Mouse (Mus musculus) mouse embryonic stem cell (cell line): ENCODE measurements around the gene Vps36.

Experiments
- in situ Hi-C, 2 experiments: fragments of 300-500 bp; cut with MboI; formaldehyde crosslinking; loops; 1 replicate in 1 of 2; 3 replicates in 1 of 2; pipeline ENCODE4 v1.14.3; 2019 to 2020; ENCODE audit warnings: low sequenced_read_pairs in 2 of 2, low pct_unique_long_range_greater_than_20kb in 1 of 2, mixed read lengths in 1 of 2; ENCODE audit not compliant: unreplicated experiment in 1 of 2

The Vps36 gene

DNA sequence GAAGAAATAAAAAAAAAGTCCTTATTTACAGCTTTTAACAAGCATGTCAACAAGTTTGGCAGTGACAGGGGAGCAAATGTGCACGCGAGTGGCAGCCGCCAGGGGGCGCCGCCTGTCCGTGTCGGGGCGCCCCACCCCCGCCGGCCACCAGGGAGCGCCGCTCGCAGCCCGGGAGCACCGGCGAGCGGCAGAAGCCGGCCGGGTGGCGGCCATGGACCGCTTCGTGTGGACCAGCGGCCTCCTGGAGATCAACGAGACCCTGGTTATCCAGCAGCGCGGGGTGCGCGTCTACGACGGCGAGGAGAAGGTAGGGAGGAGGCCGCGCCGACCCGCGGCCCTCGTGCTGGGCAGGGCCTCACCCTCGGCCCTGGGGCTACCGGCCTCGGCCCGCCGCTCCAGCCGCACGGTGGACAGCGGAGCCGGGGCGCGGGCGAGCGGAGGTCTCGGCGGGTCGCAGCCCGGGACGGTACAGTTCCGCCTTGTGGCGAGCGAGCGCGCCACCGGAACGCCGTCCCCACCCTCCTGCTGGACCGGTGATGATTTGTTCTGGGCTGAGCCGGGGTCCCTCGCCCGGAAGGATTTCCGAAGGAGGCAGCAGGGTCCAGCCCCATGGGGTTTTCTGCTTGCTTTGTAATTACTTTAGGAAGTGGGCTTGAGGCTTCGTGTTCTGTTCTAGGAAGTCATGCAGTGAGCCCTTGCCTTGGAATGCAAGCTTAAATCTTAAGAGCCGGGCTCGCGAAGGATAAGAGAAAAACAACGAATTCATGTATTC, at the start of gene Vps36:
Gene Vps36 (plus strand): TSS at position 150 of the 772 bp plus-strand sequence.
- in situ Hi-C loops, result no loop called here

- in situ Hi-C loops, result no loop called here
These were observed 48.7 kb upstream of the Vps36 start for GRCm38 (mm10) chr8:22143764-22144491.

- in situ Hi-C loops, result no loop called here
These were observed 46.8 kb upstream of the Vps36 start for GRCm38 (mm10) chr8:22145831-22146230.

- in situ Hi-C loops, result no loop called here
These were observed 44.8 kb upstream of the Vps36 start for GRCm38 (mm10) chr8:22147706-22148366.

DNA sequence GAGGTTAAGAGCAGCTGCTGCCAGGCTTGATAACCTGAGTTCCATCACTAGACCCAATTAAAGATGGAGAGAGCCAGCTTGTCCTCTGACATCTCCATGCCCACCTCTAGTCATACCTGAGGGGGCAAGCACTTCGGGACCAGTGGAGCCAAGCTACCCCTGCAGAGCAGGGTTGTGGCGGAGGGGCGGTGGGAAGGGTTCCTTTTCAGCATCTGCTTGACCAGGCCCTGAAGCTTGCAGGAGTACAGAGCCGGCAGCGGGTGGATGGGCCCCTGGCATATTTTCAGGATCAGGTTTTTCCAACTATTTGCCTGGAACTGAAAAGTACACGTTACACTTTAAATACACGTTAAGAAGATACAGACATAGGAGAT, 44.3 kb upstream of the Vps36 start:
- in situ Hi-C loops, result no loop called here

DNA sequence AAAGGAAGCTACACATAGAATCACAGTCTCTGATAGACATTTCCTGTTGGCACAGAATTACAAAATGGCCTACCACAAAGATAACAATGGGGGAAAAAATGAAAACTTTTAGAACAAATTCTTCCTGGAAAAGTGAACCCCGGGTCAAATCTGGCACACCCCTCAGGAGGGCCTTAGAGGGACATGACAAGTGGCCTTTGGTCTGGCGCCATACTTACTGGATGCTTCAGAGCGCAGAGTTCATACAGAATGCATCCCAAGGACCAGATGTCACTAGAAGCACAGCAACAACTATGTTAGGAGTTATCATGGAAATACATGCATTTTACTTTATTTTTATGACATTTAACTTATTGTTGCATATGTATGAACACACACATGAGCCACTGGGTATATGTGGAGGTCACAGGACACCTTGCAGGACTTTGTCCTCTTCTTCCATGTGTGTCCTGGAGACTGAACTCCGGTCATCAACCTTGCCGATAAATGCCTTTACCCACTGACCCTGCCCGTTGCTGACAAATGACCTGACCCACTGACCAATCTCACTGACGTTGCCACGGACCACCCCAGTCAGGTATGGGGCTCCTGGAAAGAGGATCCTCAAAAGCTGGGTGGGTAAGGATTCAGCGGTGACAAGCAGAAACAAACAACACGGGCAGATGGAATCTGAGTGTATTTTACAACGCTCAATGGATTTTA, 42.8 kb upstream of the Vps36 start:
- in situ Hi-C loops, result no loop called here

- in situ Hi-C loops, result no loop called here
These were observed 42.3 kb upstream of the Vps36 start for GRCm38 (mm10) chr8:22150345-22150663.

DNA sequence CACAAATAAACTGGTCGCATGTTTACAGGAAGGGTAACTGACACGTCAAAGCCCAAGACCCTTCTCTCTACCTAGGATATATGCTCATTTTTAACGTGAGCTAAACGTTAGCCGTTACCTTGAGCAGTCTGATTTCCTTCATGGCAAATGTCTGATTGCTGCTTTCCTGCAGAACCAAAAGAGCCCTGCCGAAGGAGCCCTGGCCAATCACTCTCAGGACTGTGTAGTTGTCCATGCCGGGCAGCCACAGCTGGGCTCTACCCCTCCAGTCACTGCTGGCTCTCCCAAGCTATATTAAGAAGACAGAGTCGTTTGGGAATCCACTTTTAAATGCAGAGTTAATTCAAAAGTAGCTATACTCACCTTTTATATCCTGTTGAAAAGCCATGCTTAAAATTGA, 30.4 kb upstream of the Vps36 start:
- in situ Hi-C loops, result no loop called here

DNA sequence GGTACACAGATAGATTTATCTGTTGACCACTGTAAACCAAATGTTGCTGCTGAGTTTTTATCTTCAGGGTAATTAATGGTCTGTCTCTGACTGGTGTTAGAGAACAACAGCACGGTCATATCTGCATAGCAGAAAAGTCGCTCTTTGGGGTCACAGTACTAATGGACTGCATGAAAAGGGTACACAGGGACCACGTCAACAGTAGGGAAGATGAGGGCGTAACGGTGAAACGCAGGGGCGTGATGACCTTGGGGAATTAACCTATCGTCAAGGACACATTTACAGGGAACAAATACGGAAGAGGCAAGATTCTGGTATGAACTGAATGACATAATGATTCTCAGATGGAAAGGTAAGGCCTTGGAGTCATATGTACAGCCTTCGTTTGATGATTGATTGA, 28.2 kb upstream of the Vps36 start:
- in situ Hi-C loops, result no loop called here

- in situ Hi-C loops, result no loop called here
These were observed 27.1 kb upstream of the Vps36 start for GRCm38 (mm10) chr8:22165251-22166079.

DNA sequence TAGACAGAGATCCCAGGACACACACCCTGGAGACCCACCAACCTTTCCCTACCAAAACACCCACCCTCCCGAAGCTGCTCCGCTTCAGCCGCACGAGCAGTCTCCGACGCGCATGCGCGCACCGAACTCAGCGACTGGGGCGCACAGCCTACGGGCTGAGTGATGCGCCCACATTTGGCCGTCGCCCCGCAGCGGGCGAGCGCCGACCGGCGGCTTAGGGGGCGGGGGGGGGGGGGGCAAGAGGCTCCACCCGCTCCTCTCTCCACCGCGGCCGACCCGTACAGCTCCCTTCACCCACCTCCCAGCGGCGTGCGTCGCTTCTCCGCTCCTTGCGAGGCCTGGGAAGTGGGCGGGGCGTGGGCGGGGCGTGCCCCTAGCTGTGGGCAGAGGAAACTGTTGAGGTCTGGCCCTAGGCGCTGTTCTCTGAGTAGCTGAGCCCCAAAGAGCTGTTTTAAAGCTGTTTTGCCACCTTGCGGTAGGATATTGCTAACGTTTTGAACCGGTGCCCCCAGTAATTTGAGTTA, 26.5 kb upstream of the Vps36 start, which contains the start of gene Nek3:
Gene Nek3 (minus strand): TSS at position 356 of the 524 bp plus-strand sequence.
- in situ Hi-C loops, result no loop called here

DNA sequence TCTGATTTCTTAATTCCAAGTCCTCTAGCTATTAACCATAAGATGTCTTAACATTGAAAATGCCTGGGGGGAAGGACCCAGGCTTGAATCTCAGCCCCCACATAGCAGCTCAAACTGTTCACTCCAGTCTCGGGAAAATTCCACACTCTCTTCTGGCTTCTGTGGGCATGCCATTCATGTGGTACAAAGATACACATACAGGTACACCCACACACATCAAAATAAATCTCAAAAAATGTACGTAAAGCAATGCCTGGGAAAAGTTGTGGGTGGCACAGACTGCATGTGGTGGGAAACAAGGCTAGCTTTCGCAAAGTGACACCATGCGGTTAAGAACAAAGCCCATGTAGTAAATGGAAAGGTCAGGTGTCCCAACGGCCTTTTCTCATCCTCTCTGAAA, 23.4 kb upstream of the Vps36 start:
- in situ Hi-C loops, result no loop called here

DNA sequence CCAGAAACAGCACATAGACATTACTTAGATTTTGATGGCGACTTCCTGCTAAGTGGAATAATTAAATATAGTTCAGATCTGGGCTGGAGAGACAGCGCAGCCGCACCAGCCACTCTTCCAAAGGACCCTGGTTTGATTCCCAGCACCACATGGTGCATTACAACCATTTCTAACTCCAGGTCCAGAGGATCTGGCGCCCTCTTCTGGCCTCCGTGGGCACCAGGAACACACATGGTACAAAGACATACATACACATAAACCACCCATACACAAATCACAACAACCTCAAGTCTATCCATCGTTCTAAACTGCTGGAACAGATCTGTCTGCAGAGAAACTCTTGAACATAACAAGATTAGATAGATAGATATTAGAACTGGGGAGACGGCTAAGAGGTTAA, 16.6 kb upstream of the Vps36 start:
- in situ Hi-C loops, result no loop called here

DNA sequence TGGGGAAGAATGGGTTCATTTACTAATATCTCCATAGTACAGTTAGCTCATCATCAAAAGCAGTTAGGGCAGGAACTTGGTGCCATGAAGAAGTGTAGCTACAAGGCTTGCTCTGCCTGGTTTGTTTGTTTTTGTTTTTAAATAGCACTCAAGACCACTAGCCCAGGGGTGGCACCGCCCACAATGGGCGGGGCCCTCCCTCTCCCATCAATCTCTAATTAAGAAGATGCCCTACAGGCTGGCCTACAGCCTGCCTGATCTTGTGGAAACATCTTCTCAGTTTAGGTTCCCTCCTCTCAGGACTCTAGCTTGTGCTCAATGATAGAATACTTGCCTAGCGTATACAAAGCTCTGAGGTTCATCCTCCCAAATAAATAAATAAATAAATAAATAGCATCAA, 7.7 kb upstream of the Vps36 start:
- in situ Hi-C loops, result no loop called here

- in situ Hi-C loops, result no loop called here
These were observed 6.9 kb upstream of the Vps36 start, which contains the start of gene Ckap2 for GRCm38 (mm10) chr8:22185431-22186397. TSS of gene Ckap2 (minus strand) at chr8:22185819.

DNA sequence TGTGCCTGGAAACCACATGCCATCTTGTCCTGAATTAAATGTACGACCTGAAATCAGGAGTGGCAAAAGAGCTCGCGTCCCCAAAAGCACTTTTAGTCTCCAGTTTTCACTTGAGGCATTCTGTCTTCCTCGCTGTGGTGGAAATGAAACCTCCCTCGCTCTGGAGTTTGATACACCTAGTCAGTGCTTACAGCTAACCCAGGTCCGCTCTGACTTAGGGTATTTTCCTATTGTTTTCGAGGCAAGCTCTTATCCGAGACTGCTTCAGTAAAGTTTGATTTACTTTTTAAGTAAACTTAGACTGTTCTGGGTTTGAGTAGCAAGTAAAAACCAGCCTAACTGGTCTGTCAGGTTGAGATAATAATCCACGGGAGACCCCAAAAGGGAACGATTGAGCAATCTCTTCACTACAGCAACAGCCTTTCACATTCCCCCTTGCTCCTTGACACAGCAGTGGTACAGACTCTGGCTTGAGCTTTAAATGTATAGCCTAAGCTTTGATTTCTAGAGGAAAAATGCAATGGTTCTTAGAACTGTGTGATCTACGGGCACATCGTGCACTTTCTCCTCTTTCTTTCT, 912 bp downstream of the Vps36 start:
- in situ Hi-C loops, result no loop called here

DNA sequence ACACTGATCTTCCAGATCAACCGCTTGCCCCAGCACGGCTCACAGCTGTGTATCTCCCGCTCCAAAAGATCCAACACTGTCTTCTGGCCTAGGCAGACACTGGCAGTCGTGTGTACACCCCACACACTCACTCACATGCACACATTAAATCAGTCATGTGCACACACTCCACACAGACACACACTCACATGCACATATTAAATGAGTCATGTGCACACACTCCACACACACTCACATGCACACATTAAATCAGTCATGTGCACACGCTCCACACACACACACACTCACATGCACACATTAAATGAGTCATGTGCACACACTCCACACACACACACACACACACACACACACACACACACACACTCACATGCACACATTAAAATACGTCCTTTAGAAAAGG, 5.3 kb downstream of the Vps36 start:
- in situ Hi-C loops, result no loop called here
